Mouse (Mus musculus) left cerebral cortex, postnatal 14 days (tissue): ENCODE measurements around the gene Nccrp1. TPM values are rescaled to one million over a fixed set of nuclear protein-coding genes. Genes with fewer than 3 reads are reported as not detected.
A peak's percentile ranks its signal among the peaks of the same experiment; 100 is the strongest.

ENCODE experiments used
- DNase-seq, 2 experiments: peaks; one replicate each; pipeline ENCODE4 v3.0.0; 2021 to 2022; ENCODE audit warnings: low spot score in 2 of 2, mixed read lengths in 1 of 2
- intact Hi-C: fragments of 180-260 bp; cut with DNase I; formaldehyde crosslinking; loops from one replicate; pipeline ENCODE4 v1.15.1; 2025
- total RNA-seq, 2 experiments: library from RNA; stranded (reverse); gene quantifications; 2 replicates each; pipeline ENCODE4 v1.2.3; 2021

The Nccrp1 gene
- total RNA-seq, 2 experiments from 2014 or later, result 0.36 to 0.53 TPM

GRCm38 (mm10) chr7:28570982-28571682 lies 24.1 kb upstream of the Nccrp1 start:
- peak; percentile 50 to 51 for DNase-seq
- intact Hi-C loops, result no loop called here

- intact Hi-C loops, result no loop called here
- no peak for DNase-seq
Observed at GRCm38 (mm10) chr7:28570291-28570981, 23.4 kb upstream of the Nccrp1 start.

- intact Hi-C loops, result loop anchor here (1.0 kb wide), 1 partner anchor 33 kb away; no protein-coding TSS in a partner anchor
- peak; percentile 67 to 75 for DNase-seq
Observed at GRCm38 (mm10) chr7:28568253-28568652, 21.2 kb upstream of the Nccrp1 start.

GRCm38 (mm10) chr7:28567539-28567938 lies 20.5 kb upstream of the Nccrp1 start:
- no peak for DNase-seq
- intact Hi-C loops, result no loop called here

GRCm38 (mm10) chr7:28565407-28565806 lies 18.4 kb upstream of the Nccrp1 start:
- DNase-seq, result no peak
- intact Hi-C loops, result no loop called here

GRCm38 (mm10) chr7:28562951-28563350 lies 15.9 kb upstream of the Nccrp1 start:
- intact Hi-C loops, result no loop called here
- no peak for DNase-seq

- intact Hi-C loops, result no loop called here
- no peak for DNase-seq
Observed at GRCm38 (mm10) chr7:28562371-28562770, 15.3 kb upstream of the Nccrp1 start.

- intact Hi-C loops, result no loop called here
Observed at GRCm38 (mm10) chr7:28561967-28562366, 14.9 kb upstream of the Nccrp1 start.

GRCm38 (mm10) chr7:28560856-28561255 lies 13.8 kb upstream of the Nccrp1 start:
- no peak for DNase-seq
- intact Hi-C loops, result no loop called here

More at GRCm38 (mm10) chr7:28561967-28562366, 14.9 kb upstream of the Nccrp1 start:
- DNase-seq, result no peak

GRCm38 (mm10) chr7:28558486-28558885 lies 11.4 kb upstream of the Nccrp1 start:
- intact Hi-C loops, result no loop called here
- no peak for DNase-seq

- intact Hi-C loops, result no loop called here
- DNase-seq, result no peak
Observed at GRCm38 (mm10) chr7:28557708-28558107, 10.7 kb upstream of the Nccrp1 start.

GRCm38 (mm10) chr7:28557069-28557468 lies 10.0 kb upstream of the Nccrp1 start:
- intact Hi-C loops, result no loop called here
- no peak for DNase-seq

- no peak for DNase-seq
- intact Hi-C loops, result no loop called here
Observed at GRCm38 (mm10) chr7:28555939-28556535, 9.0 kb upstream of the Nccrp1 start.

- DNase-seq, result no peak
- intact Hi-C loops, result no loop called here
Observed at GRCm38 (mm10) chr7:28553076-28553475, 6.0 kb upstream of the Nccrp1 start.

- DNase-seq, result no peak
- intact Hi-C loops, result no loop called here
Observed at GRCm38 (mm10) chr7:28547628-28548027, 574 bp upstream of the Nccrp1 start.

- intact Hi-C loops, result no loop called here
- DNase-seq, result no peak
Observed at GRCm38 (mm10) chr7:28546649-28547048, 405 bp downstream of the Nccrp1 start.

- intact Hi-C loops, result no loop called here
- no peak for DNase-seq
Observed at GRCm38 (mm10) chr7:28545891-28546210, 1.2 kb downstream of the Nccrp1 start.

- no peak for DNase-seq
- intact Hi-C loops, result no loop called here
Observed at GRCm38 (mm10) chr7:28545048-28545890, 1.8 kb downstream of the Nccrp1 start.

- intact Hi-C loops, result no loop called here
Observed at GRCm38 (mm10) chr7:28544051-28544601, 2.9 kb downstream of the Nccrp1 start.

GRCm38 (mm10) chr7:28540526-28540925 lies 6.5 kb downstream of the Nccrp1 start, which contains the start of gene Sycn:
TSS of gene Sycn (plus strand) at chr7:28540885.
- intact Hi-C loops, result no loop called here
- DNase-seq, result no peak

More at GRCm38 (mm10) chr7:28544051-28544601, 2.9 kb downstream of the Nccrp1 start:
- DNase-seq, result no peak
